Mouse (Mus musculus): ENCODE data around the gene Mgat4d.
"Not testable (repeated sequence)": the region's sequence is repeated elsewhere in the genome, so short reads cannot be mapped to it uniquely, and the experiment has no call there.

The Mgat4d gene

GRCm38 (mm10) chr8:83348263-83348662, at the start of gene Mgat4d:
TSS of gene Mgat4d (plus strand) at chr8:83348471.
- in situ Hi-C loops (cut with MboI, MseI) = loop anchor here (5.0 kb wide), 1 partner anchor 241 kb away; no protein-coding TSS in a partner anchor

- in situ Hi-C loops (cut with MboI, MseI) = no loop called here
Measured at GRCm38 (mm10) chr8:83300135-83300534, 48.1 kb upstream of the Mgat4d start.

- in situ Hi-C loops (cut with MboI, MseI) = no loop called here
Measured at GRCm38 (mm10) chr8:83304946-83305345, 43.3 kb upstream of the Mgat4d start.

GRCm38 (mm10) chr8:83309836-83310235, 38.4 kb upstream of the Mgat4d start:
- in situ Hi-C loops (cut with MboI, MseI) = no loop called here

GRCm38 (mm10) chr8:83315084-83315483, 33.2 kb upstream of the Mgat4d start:
- in situ Hi-C loops (cut with MboI, MseI) = not testable (repeated sequence)

GRCm38 (mm10) chr8:83315691-83316090, 32.6 kb upstream of the Mgat4d start:
- in situ Hi-C loops (cut with MboI, MseI) = no loop called here

- in situ Hi-C loops (cut with MboI, MseI) = no loop called here
Measured at GRCm38 (mm10) chr8:83320543-83320942, 27.7 kb upstream of the Mgat4d start.

- in situ Hi-C loops (cut with MboI, MseI) = no loop called here
Measured at GRCm38 (mm10) chr8:83322374-83322773, 25.9 kb upstream of the Mgat4d start.

- in situ Hi-C loops (cut with MboI, MseI) = no loop called here
Measured at GRCm38 (mm10) chr8:83323056-83323455, 25.2 kb upstream of the Mgat4d start.

- in situ Hi-C loops (cut with MboI, MseI) = no loop called here
Measured at GRCm38 (mm10) chr8:83327889-83328288, 20.4 kb upstream of the Mgat4d start.

GRCm38 (mm10) chr8:83331567-83331898, 16.7 kb upstream of the Mgat4d start:
- in situ Hi-C loops (cut with MboI, MseI) = loop anchor here (5.0 to 10.0 kb wide), 2 partner anchors 121 to 243 kb away; no protein-coding TSS in a partner anchor

GRCm38 (mm10) chr8:83331899-83332697, 16.2 kb upstream of the Mgat4d start, which contains the start of gene Elmod2:
TSS of gene Elmod2 (minus strand) at chr8:83332486.
- in situ Hi-C loops (cut with MboI, MseI) = loop anchor here (5.0 to 10.0 kb wide), 2 partner anchors 120 to 243 kb away; no protein-coding TSS in a partner anchor

- in situ Hi-C loops (cut with MboI, MseI) = loop anchor here (5.0 to 10.0 kb wide), 2 partner anchors 119 to 242 kb away; no protein-coding TSS in a partner anchor
Measured at GRCm38 (mm10) chr8:83332864-83333263, 15.4 kb upstream of the Mgat4d start.

GRCm38 (mm10) chr8:83342076-83342475, 6.2 kb upstream of the Mgat4d start:
- in situ Hi-C loops (cut with MboI, MseI) = no loop called here

- in situ Hi-C loops (cut with MboI, MseI) = no loop called here
Measured at GRCm38 (mm10) chr8:83342693-83343092, 5.6 kb upstream of the Mgat4d start.

- in situ Hi-C loops (cut with MboI, MseI) = no loop called here
Measured at GRCm38 (mm10) chr8:83351315-83351714, 3.0 kb downstream of the Mgat4d start.

GRCm38 (mm10) chr8:83363156-83363769, 15.0 kb downstream of the Mgat4d start:
- in situ Hi-C loops (cut with MboI, MseI) = no loop called here

GRCm38 (mm10) chr8:83377231-83377630, 29.0 kb downstream of the Mgat4d start:
- in situ Hi-C loops (cut with MboI, MseI) = no loop called here

GRCm38 (mm10) chr8:83380141-83380540, 31.9 kb downstream of the Mgat4d start:
- in situ Hi-C loops (cut with MboI, MseI) = no loop called here

GRCm38 (mm10) chr8:83381016-83381415, 32.7 kb downstream of the Mgat4d start:
- in situ Hi-C loops (cut with MboI, MseI) = no loop called here

GRCm38 (mm10) chr8:83382850-83383249, 34.6 kb downstream of the Mgat4d start:
- in situ Hi-C loops (cut with MboI, MseI) = no loop called here

GRCm38 (mm10) chr8:83389316-83390005, 41.2 kb downstream of the Mgat4d start, which contains the start of gene Clgn:
TSS of gene Clgn (plus strand) at chr8:83389867.
- in situ Hi-C loops (cut with MboI, MseI) = no loop called here
